Mouse (Mus musculus) heart, adult 2 months (tissue): ENCODE measurements around the gene Slc1a4. TPM values are rescaled to one million over a fixed set of nuclear protein-coding genes. Genes with fewer than 3 reads are reported as not detected.

Experiments
- DNase-seq, 2 experiments: peaks; one replicate each; pipeline ENCODE4 v3.0.0; 2021
- H3K27ac ChIP-seq: fragments of 200-600 bp; 2 replicates; pipeline ENCODE4 v1.8.1; 2022
- H3K27me3 ChIP-seq: fragments of 200-500 bp; 2 replicates; pipeline ENCODE4 v1.6.1; 2012; ENCODE audit warnings: mild to moderate bottlenecking, low read length, inconsistent platforms, mixed read lengths; ENCODE audit not compliant: control insufficient read depth, insufficient read depth
- H3K36me3 ChIP-seq: fragments of 200-500 bp; 2 replicates; pipeline ENCODE4 v1.6.1; 2012; ENCODE audit warnings: low read length, inconsistent platforms; ENCODE audit not compliant: control insufficient read depth, insufficient read depth
- H3K4me1 ChIP-seq: fragments of 200-500 bp; 2 replicates; pipeline ENCODE4 v1.6.1; 2011; ENCODE audit warnings: low read length; ENCODE audit not compliant: control insufficient read depth, insufficient read depth
- H3K4me3 ChIP-seq: fragments of 200-600 bp; 2 replicates; pipeline ENCODE4 v1.8.1; 2022
- H3K79me2 ChIP-seq: fragments of 200-500 bp; replicated peaks from 2 replicates; pipeline ENCODE4 v1.6.1; 2012; ENCODE audit warnings: mild to moderate bottlenecking, inconsistent platforms, low read length, moderate library complexity, mixed read lengths; ENCODE audit not compliant: control insufficient read depth, insufficient read depth
- H3K9ac ChIP-seq: fragments of 200-500 bp; 2 replicates; pipeline ENCODE4 v1.6.1; 2012; ENCODE audit warnings: low read depth, mild to moderate bottlenecking, control low read depth, inconsistent platforms, low read length, mixed read lengths
- CTCF ChIP-seq: fragments of 200-600 bp; IDR thresholded peaks from 2 replicates; pipeline ENCODE4 v1.8.1; 2022; ENCODE audit warnings: antibody characterized with exemption, mild to moderate bottlenecking, moderate library complexity
- EP300 ChIP-seq: fragments of 200-500 bp; IDR thresholded peaks from 2 replicates; pipeline ENCODE4 v1.6.1; 2011; ENCODE audit warnings: low read depth, low read length, control low read depth; ENCODE audit not compliant: insufficient read depth
- POLR2A ChIP-seq: fragments of 200-500 bp; IDR thresholded peaks from 2 replicates; pipeline ENCODE4 v1.6.1; 2011; ENCODE audit warnings: mild to moderate bottlenecking, low read depth, low read length, control low read depth; ENCODE audit not compliant: insufficient read depth
- WGBS: fragments of 180-500 bp; shearing (Covaris S2); methylation state at CpG from one replicate; pipeline ENCODE4 v1.1.7; 2018; 5-methylcytosine and 5-hydroxymethylcytosine counted together
- intact Hi-C: fragments of 180-260 bp; cut with DNase I; formaldehyde crosslinking; loops from one replicate; pipeline ENCODE4 v1.15.1; 2025
- polyA plus RNA-seq: library from polyadenylated mRNA; depleted of rRNA; stranded (reverse); fragments of >200 nt; gene quantifications from 2 replicates; pipeline ENCODE4 v1.2.3, GENCODE M21; 2012
- total RNA-seq, 2 experiments: library from RNA; stranded (reverse); gene quantifications; 2 replicates each; pipeline ENCODE4 v1.2.3; 2021

Gene Slc1a4
- total and polyA plus RNA-seq, 3 experiments: 1.3 to 1.4 (median 1.4) TPM

DNA sequence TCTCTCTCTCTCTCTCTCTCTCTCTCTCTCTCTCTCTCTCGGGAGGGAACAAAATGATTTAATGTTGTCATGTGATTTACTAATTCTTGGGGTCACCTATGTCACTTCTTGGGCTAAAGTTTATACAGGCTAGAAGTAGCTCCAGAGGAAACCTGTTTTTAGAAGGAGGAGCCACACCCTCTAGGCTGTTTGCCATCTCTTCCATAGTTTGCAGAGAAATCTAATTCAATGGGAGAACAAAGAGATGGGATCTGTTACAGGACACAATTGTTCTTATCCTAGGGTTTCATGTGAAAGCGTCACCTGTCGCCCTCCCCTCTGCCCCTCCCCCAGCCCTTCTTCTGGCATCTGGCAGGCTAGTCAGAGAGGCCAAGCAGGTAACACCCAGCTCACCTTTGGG lies 28.8 kb upstream of the Slc1a4 start:
- Histone ChIP-seq H3K79me2 (no peaks in the 10 kb centered on the region), H3K36me3 (no peaks in the 10 kb centered on the region), H3K27me3 (no peaks in the 10 kb centered on the region), H3K4me1 (no peaks in the 10 kb centered on the region), H3K4me3 (no peak overlapping the region), H3K9ac (no peak overlapping the region), H3K27ac (no peak overlapping the region)
- intact Hi-C loops: no loop called here
- TF ChIP-seq POLR2A (no peak), EP300 (no peak), CTCF (no peak)
- WGBS: 48% methylated on average over 3 of the region's 3 CpGs
- no peak for DNase-seq

GRCm38 (mm10) chr11:20357684-20358447 lies 25.4 kb upstream of the Slc1a4 start:
- H3K27me3 ChIP-seq: no peaks in the 10 kb centered on the region
- H3K4me1 ChIP-seq: no peaks in the 10 kb centered on the region
- H3K79me2 ChIP-seq: no peaks in the 10 kb centered on the region
- H3K9ac ChIP-seq: no peak overlapping the region
- no peaks in the 10 kb centered on the region for H3K36me3 ChIP-seq
- TF ChIP-seq CTCF (no peak), EP300 (no peak), POLR2A (no peak)
- WGBS: 83% methylated on average over 9 of the region's 9 CpGs
- no peak overlapping the region for H3K4me3 ChIP-seq
- H3K27ac ChIP-seq: no peak overlapping the region
- DNase-seq: no peak
- intact Hi-C loops: no loop called here

DNA sequence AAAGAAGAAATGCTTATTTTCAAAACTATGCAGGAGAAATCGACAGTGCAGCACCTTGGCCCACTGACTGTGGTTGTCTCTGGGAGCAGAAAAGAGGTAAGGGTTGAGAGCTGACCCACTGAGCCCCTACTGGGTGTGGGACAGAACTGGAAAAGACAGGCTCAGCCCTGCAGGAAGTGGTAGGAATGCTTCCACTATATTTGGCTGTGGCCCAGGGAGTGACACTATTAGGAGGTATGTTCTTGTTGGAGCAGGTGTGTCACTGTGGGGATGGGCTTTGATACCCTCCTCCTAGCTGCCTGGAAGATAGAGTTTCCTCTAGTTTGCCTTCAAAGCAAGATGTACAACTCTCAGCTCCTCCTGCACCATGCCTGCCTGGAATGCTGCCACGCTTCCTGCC lies 16.0 kb upstream of the Slc1a4 start:
- WGBS: 87% methylated on average over 2 of the region's 2 CpGs
- intact Hi-C loops: no loop called here
- H3K79me2 ChIP-seq: no peaks in the 10 kb centered on the region

GRCm38 (mm10) chr11:20347548-20347947 lies 15.0 kb upstream of the Slc1a4 start:
- Histone ChIP-seq H3K36me3 (no peaks in the 10 kb centered on the region), H3K27ac (no peak overlapping the region), H3K9ac (no peak overlapping the region), H3K4me1 (no peaks in the 10 kb centered on the region; the same call in 1 of the 2 replicates), H3K79me2 (no peaks in the 10 kb centered on the region), H3K27me3 (no peaks in the 10 kb centered on the region), H3K4me3 (no peak overlapping the region)
- intact Hi-C loops: no loop called here
- WGBS: 15% methylated on average over 6 of the region's 6 CpGs
- TF ChIP-seq EP300: 0 out of 2 replicates have a peak, but pooled peaks have one; percentile 33
- TF ChIP-seq CTCF: no peak
- no peak for TF ChIP-seq POLR2A
- peak; percentile 65 to 77 for DNase-seq

More for the DNA sequence above, 16.0 kb upstream of the Slc1a4 start:
- Histone ChIP-seq H3K36me3 (no peaks in the 10 kb centered on the region), H3K27ac (no peak overlapping the region), H3K4me1 (no peaks in the 10 kb centered on the region; the same call in 1 of the 2 replicates), H3K27me3 (no peaks in the 10 kb centered on the region), H3K4me3 (no peak overlapping the region), H3K9ac (no peak overlapping the region)
- no peak for DNase-seq
- no peak for TF ChIP-seq POLR2A
- no peak for TF ChIP-seq EP300
- TF ChIP-seq CTCF: no peak

DNA sequence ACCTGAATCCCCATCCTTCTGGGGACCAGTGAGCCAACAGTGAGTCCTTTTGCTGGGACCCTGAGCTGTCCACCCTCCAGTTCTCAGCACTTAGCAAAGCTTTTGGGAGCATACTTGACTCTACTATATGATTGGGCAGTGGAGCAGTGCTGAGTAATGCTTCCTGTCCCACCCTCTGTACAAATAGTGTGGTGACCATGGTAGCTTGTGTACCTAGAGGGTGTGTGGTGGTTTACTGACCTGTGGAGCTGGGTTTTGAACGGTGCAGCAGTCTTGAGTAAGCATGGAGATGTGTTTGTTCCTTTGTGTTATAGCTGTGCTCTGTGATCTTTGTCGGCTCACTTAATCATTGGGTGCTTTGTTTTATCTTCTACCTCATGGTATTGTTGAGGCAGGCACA lies 13.9 kb upstream of the Slc1a4 start:
- intact Hi-C loops: no loop called here
- no peak overlapping the region for H3K27ac ChIP-seq
- H3K27me3 ChIP-seq: no peaks in the 10 kb centered on the region
- H3K36me3 ChIP-seq: no peaks in the 10 kb centered on the region
- no peak for DNase-seq
- H3K4me3 ChIP-seq: no peak overlapping the region
- no peaks in the 10 kb centered on the region for H3K79me2 ChIP-seq
- H3K4me1 ChIP-seq: no peaks in the 10 kb centered on the region; the same call in 1 of the 2 replicates
- no peak for TF ChIP-seq POLR2A
- no peak for TF ChIP-seq CTCF
- no peak for TF ChIP-seq EP300
- whole genome bisulfite sequencing: 70% methylated on average over 2 of the region's 2 CpGs
- no peak overlapping the region for H3K9ac ChIP-seq

GRCm38 (mm10) chr11:20343952-20344351 lies 11.4 kb upstream of the Slc1a4 start:
- Histone ChIP-seq H3K79me2 (no peaks in the 10 kb centered on the region), H3K27me3 (no peaks in the 10 kb centered on the region), H3K4me1 (no peaks in the 10 kb centered on the region; the same call in 1 of the 2 replicates), H3K36me3 (no peaks in the 10 kb centered on the region), H3K9ac (no peak overlapping the region), H3K4me3 (no peak overlapping the region), H3K27ac (no peak overlapping the region)
- 92% methylated on average over 4 of the region's 4 CpGs for WGBS
- intact Hi-C loops: no loop called here
- TF ChIP-seq EP300: no peak
- no peak for TF ChIP-seq CTCF
- no peak for TF ChIP-seq POLR2A
- no peak for DNase-seq
